Mouse (Mus musculus) forebrain, postnatal 0 days (tissue): ENCODE data around the gene Pum2. TPM values are rescaled to one million over a fixed set of nuclear protein-coding genes. Genes with fewer than 3 reads are reported as not detected.
"Not testable (repeated sequence)": the region's sequence is repeated elsewhere in the genome, so short reads cannot be mapped to it uniquely, and the experiment has no call there.

Experiments
- ATAC-seq: fragments of 200-750 bp; cut with Nextera tagmentation; 2 replicates; pipeline ENCODE4 v1.8.0; 2017; ENCODE audit warnings: mild to moderate bottlenecking, moderate library complexity
- DNase-seq: peaks from one replicate; pipeline ENCODE4 v3.0.0-alpha.2; 2015
- H3K27ac ChIP-seq: fragments of 300-500 bp; sonication (generic); 2 replicates; pipeline ENCODE4 v1.5.1; 2014; ENCODE audit warnings: low read depth, mild to moderate bottlenecking, antibody characterized with exemption, low read length, moderate library complexity, mixed read lengths
- H3K27me3 ChIP-seq: fragments of 300-500 bp; sonication (generic); 2 replicates; pipeline ENCODE4 v1.6.1; 2014; ENCODE audit warnings: mild to moderate bottlenecking, low read length, mixed read lengths; ENCODE audit not compliant: insufficient read depth
- H3K36me3 ChIP-seq: fragments of 300-500 bp; sonication (generic); 2 replicates; pipeline ENCODE4 v1.6.1; 2014; ENCODE audit warnings: mild to moderate bottlenecking, moderate library complexity; ENCODE audit not compliant: insufficient read depth
- H3K4me1 ChIP-seq: fragments of 300-500 bp; sonication (generic); 2 replicates; pipeline ENCODE4 v1.6.1; 2014; ENCODE audit warnings: antibody characterized with exemption; ENCODE audit not compliant: insufficient read depth
- H3K4me2 ChIP-seq: fragments of 300-500 bp; sonication (generic); 2 replicates; pipeline ENCODE4 v1.6.1; 2014; ENCODE audit warnings: low read depth, mild to moderate bottlenecking, moderate library complexity
- H3K4me3 ChIP-seq: fragments of 300-500 bp; sonication (generic); 2 replicates; pipeline ENCODE4 v1.5.1; 2014; ENCODE audit warnings: low read depth, low read length, mixed read lengths
- H3K9ac ChIP-seq: fragments of 300-500 bp; sonication (generic); 2 replicates; pipeline ENCODE4 v1.6.1; 2014; ENCODE audit warnings: mild to moderate bottlenecking
- H3K9me3 ChIP-seq: fragments of 300-500 bp; sonication (generic); 2 replicates; pipeline ENCODE4 v1.6.1; 2016; ENCODE audit warnings: low read length
- CTCF ChIP-seq: sonication (generic); IDR thresholded peaks from 2 replicates; pipeline ENCODE4 v1.5.1; 2016; ENCODE audit warnings: antibody characterized with exemption, control low read depth, low read depth
- WGBS: fragments of 180-500 bp; shearing (Covaris S2); extraction: QIAGEN DNeasy Blood & Tissue Kit; methylation state at CpG from one replicate; pipeline ENCODE4 v1.1.7; 2014; 5-methylcytosine and 5-hydroxymethylcytosine counted together
- polyA plus RNA-seq: library from polyadenylated mRNA; unstranded; fragments of >200 nt; fragmentation: Nextera tagmentation; extraction: Ambion mirVana; gene quantifications from 2 replicates; pipeline ENCODE4 v1.2.1, GENCODE M21; 2015
- total RNA-seq: library from RNA; depleted of rRNA; stranded (reverse); fragments of >200 nt; gene quantifications from 2 replicates; pipeline ENCODE4 v1.2.3, GENCODE M21; 2014

Gene Pum2
- total and polyA plus RNA-seq, 2 experiments from 2014 or later: 37.2 to 133 TPM

DNA sequence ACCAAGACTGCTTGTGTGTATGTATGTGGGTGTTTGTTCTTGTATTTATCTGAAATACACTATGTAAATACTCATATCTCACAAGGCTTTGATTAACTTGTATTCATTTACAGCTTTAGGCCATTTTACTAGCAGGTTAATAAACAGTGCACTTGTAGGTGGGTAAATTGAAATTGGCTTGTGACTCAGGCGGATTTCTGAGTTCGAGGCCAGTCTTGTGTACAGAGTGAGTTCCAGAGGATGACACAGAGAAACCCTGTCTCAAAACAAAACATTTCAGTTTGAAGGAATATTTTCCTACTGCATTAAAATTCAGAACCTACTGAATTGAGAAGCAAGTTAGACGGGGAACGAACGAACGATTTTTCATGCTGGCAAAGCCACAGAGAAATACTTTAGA lies 2.4 kb downstream of the Pum2 start:
- 30% methylated on average over 6 of the region's 6 CpGs for WGBS
- no peak for TF ChIP-seq CTCF
- DNase-seq (no peak), ATAC-seq (no peak)
- Histone ChIP-seq H3K27me3 (no peaks in the 10 kb centered on the region), H3K9ac (peak overlapping the region; percentile 22), H3K4me1 (peaks cover 20% of the 10 kb centered on the region), H3K36me3 (no peaks in the 10 kb centered on the region), H3K4me3 (peak overlapping the region; percentile 21; the same call in 1 of the 2 replicates), H3K4me2 (peak overlapping the region; percentile 66), H3K27ac (no peak overlapping the region), H3K9me3 (no peaks in the 10 kb centered on the region)

DNA sequence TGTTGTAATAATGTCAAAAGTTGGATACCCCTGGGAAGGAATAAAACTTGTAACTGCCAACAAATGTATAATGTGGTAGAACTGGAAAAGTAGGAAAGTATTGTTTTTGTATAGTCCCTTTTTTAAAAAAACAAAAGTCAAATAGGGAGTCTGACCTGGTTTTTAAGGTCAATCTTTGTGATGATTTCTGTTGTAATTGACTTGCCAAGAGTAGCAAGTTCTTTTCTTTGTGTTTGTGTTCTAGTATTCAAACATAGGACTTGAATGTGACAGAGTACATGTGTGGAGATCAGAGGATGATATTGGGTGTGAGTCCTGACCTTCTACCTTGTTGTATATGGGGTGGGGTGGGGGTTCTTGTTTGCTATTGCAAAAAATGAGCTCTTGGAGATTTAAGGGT lies 4.0 kb downstream of the Pum2 start:
- no peak overlapping the region for H3K9ac ChIP-seq
- no peak for TF ChIP-seq CTCF
- peaks cover 20% of the 10 kb centered on the region for H3K4me1 ChIP-seq
- DNase-seq: no peak
- H3K4me3 ChIP-seq: no peak overlapping the region
- no peak for ATAC-seq
- H3K27me3 ChIP-seq: no peaks in the 10 kb centered on the region
- H3K4me2 ChIP-seq: no peak overlapping the region
- H3K27ac ChIP-seq: no peak overlapping the region
- H3K9me3 ChIP-seq: no peaks in the 10 kb centered on the region
- H3K36me3 ChIP-seq: no peaks in the 10 kb centered on the region

DNA sequence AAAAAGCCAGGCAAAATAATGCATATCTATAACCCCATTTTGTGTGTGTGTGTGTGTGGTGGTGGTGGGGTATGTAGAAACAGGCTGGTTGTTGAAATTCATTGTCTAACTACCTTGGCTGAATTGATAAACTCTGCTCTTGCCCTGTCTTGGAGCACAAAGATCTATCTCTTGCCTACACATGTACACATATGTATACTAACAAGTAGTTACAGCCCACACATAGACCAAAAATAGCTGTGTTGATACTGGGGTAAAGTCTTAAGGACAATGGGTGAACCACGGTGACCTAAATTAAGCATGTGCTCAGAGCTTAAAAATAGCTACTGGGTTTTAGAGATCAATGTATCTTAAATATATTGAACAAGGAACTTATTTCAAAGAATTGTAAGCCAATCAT lies 10.3 kb downstream of the Pum2 start:
- no peak overlapping the region for H3K4me3 ChIP-seq
- DNase-seq (no peak), ATAC-seq (no peak)
- no peak for TF ChIP-seq CTCF
- 86% methylated on average over 1 of the region's 1 CpGs for WGBS
- H3K36me3 ChIP-seq: no peaks in the 10 kb centered on the region
- H3K27ac ChIP-seq: no peak overlapping the region
- H3K9ac ChIP-seq: no peak overlapping the region
- H3K27me3 ChIP-seq: no peaks in the 10 kb centered on the region
- H3K9me3 ChIP-seq: no peaks in the 10 kb centered on the region
- no peaks in the 10 kb centered on the region for H3K4me1 ChIP-seq
- no peak overlapping the region for H3K4me2 ChIP-seq

DNA sequence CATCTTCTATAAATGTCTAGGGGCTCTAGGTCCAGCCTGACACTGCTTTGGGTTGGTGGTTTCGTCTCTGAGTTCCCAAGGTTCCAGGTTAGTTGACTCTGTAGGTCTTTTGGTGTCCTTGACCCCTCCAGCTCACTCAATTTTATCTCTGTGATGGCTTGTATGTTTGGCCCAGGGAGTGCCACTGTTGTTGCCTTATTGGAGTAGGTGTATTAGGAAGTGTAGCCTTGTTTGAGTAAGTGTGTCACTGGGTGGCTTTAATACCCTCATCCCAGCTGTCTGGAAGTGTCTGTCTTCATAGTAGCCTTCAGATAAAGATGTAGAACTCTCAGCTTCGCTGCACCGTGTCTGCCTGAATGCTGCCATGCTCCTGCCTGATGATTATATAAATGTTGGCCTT lies 11.1 kb downstream of the Pum2 start:
- WGBS: 97% methylated on average over 3 of the region's 3 CpGs
- no peaks in the 10 kb centered on the region for H3K36me3 ChIP-seq
- H3K9ac ChIP-seq: no peak overlapping the region
- H3K4me3 ChIP-seq: no peak overlapping the region
- DNase-seq (no peak), ATAC-seq (no peak)
- no peak for TF ChIP-seq CTCF
- H3K27me3 ChIP-seq: no peaks in the 10 kb centered on the region
- no peak overlapping the region for H3K4me2 ChIP-seq
- H3K27ac ChIP-seq: no peak overlapping the region
- no peaks in the 10 kb centered on the region for H3K4me1 ChIP-seq
- no peaks in the 10 kb centered on the region for H3K9me3 ChIP-seq

DNA sequence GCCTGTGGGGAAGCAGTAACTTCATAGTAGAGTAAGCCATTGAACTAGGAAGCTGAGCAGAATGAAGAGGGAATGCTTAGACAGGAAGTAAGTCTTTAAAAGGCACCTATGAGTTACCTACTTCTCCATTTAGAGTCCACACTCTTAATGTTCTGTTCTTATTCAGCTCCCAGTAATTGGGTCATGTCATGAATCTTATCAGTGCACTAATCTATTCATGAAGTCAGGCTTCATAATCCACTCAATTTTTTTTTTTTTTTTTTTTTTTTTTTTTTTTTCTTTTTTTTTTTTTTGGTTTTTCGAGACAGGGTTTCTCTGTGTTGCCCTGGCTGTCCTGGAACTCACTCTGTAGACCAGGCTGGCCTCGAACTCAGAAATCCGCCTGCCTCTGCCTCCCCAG lies 15.9 kb downstream of the Pum2 start:
- H3K9me3 ChIP-seq, H3K9ac ChIP-seq: not testable (repeated sequence)
- 100% methylated on average over 3 of the region's 3 CpGs for WGBS

DNA sequence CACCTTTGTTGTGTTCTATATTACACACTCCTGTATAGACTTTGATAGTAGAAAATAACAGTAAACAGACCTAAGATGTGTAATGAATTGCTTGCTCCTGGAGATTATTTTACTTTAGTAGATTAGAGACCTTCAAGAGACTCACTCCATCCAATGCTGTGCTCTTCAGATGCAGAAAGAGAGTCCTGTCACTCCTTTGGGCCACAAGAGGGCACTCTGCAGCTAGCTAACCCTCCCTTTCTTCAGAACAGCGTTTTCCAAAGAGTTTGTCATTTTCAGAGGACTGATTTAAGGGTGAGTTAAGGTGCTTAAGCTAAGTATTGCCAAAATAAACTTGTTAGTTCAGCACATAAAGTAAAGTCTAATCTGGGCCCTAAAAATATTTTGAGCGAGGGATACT lies 25.0 kb downstream of the Pum2 start:
- Histone ChIP-seq H3K9me3 (no peaks in the 10 kb centered on the region), H3K9ac (no peak overlapping the region), H3K27me3 (no peaks in the 10 kb centered on the region), H3K4me2 (no peak overlapping the region), H3K4me1 (no peaks in the 10 kb centered on the region), H3K27ac (no peak overlapping the region), H3K4me3 (no peak overlapping the region), H3K36me3 (no peaks in the 10 kb centered on the region; the same call in 1 of the 2 replicates)
- TF ChIP-seq CTCF: peak; percentile 77
- peak; percentile 43; the same call in 1 of the 2 replicates for ATAC-seq
- WGBS: 60% methylated on average over 2 of the region's 2 CpGs
- peak; percentile 53 for DNase-seq

More for the DNA sequence above, 15.9 kb downstream of the Pum2 start:
- not testable (repeated sequence) for H3K27ac ChIP-seq, H3K4me1 ChIP-seq, ATAC-seq, H3K36me3 ChIP-seq, H3K4me2 ChIP-seq, H3K27me3 ChIP-seq, DNase-seq, H3K4me3 ChIP-seq

DNA sequence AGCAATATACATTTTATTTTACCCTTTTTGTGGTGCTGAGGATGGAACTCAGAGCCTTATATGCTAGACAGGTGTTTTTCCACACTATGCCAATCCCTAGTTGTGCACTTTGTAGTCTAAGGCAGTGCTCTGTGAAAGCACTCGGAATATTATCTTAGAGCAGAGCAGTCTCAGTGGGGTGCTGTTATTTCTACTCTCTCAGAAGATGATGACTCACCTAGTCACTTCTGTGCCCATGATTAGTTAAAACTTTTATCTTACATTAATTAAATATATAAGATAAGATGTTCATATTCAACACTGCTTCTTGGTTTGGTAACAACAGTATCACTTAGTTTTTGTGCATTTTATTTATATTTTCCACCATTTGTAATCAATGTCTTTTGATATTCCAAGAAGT lies 30.1 kb downstream of the Pum2 start:
- Histone ChIP-seq H3K4me1 (no peaks in the 10 kb centered on the region), H3K27ac (no peak overlapping the region), H3K27me3 (no peaks in the 10 kb centered on the region), H3K4me2 (no peak overlapping the region), H3K4me3 (no peak overlapping the region), H3K9me3 (no peaks in the 10 kb centered on the region), H3K9ac (no peak overlapping the region), H3K36me3 (peaks cover 12% of the 10 kb centered on the region)
- DNase-seq: no peak
- no peak for TF ChIP-seq CTCF
- no peak for ATAC-seq
- 61% methylated on average over 1 of the region's 1 CpGs for WGBS

DNA sequence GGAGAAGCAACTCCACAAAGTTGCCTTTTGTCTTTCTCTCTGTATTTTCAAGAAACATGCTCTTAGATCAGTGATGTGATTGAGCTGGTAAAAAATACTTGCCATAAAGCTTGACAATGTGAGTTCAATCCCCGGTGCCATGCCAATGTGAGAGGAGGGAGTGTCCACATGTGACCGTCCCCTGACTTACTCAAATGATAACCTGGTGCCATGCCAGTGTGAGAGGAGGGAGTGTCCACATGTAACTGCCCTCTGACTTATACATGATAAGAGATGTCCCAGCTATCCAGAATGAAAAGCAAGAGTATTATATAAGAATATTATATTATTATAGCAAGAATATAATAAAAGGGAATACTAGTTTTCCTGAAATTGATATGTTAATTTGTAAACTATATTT lies 34.9 kb downstream of the Pum2 start:
- H3K9me3 ChIP-seq: no peaks in the 10 kb centered on the region
- no peak for ATAC-seq
- no peak for DNase-seq
- TF ChIP-seq CTCF: no peak
- H3K9ac ChIP-seq: no peak overlapping the region
- H3K36me3 ChIP-seq: peaks cover 16% of the 10 kb centered on the region
- H3K27me3 ChIP-seq: no peaks in the 10 kb centered on the region
- H3K4me3 ChIP-seq: no peak overlapping the region
- no peak overlapping the region for H3K27ac ChIP-seq
- H3K4me1 ChIP-seq: no peaks in the 10 kb centered on the region
- 92% methylated on average over 2 of the region's 2 CpGs for WGBS
- H3K4me2 ChIP-seq: no peak overlapping the region
